ENCODE assay signal across 11 mouse cellular contexts in genomic region chr8:64582887-64583286, GRCm38 (mm10).
"Had no signal": no experiment of that assay in that cellular context is flagged by ENCODE, and none has a peak within 500 bp of the region (broad histone marks: within the 10 kb centered on the region; RNA-seq: fewer than 3 reads in every experiment).

No protein-coding gene starts in this region.

- H3K27me3 ChIP-seq: limb, embryonic 13.5 days; midbrain, embryonic 12.5 days; neural tube, embryonic 13.5 days; stomach, embryonic 15.5 days had no signal

- H3K9me3 ChIP-seq: limb, embryonic 13.5 days; midbrain, embryonic 12.5 days; neural tube, embryonic 13.5 days; stomach, embryonic 15.5 days had no signal

- H3K36me3 ChIP-seq: limb, embryonic 13.5 days; midbrain, embryonic 12.5 days; neural tube, embryonic 13.5 days; stomach, embryonic 15.5 days had no signal

- H3K4me2 ChIP-seq: limb, embryonic 13.5 days; midbrain, embryonic 12.5 days; neural tube, embryonic 13.5 days; stomach, embryonic 15.5 days had no signal

- H3K4me1 ChIP-seq: limb, embryonic 13.5 days; midbrain, embryonic 12.5 days; neural tube, embryonic 13.5 days; stomach, embryonic 15.5 days had no signal

- H3K4me3 ChIP-seq: limb, embryonic 13.5 days; midbrain, embryonic 12.5 days; neural tube, embryonic 13.5 days; stomach, embryonic 15.5 days had no signal

- H3K27ac ChIP-seq: limb, embryonic 13.5 days; liver, embryonic 14.5 days; midbrain, embryonic 12.5 days; neural tube, embryonic 13.5 days; stomach, embryonic 15.5 days had no signal

- H3K9ac ChIP-seq: limb, embryonic 13.5 days; liver, embryonic 14.5 days; midbrain, embryonic 12.5 days; neural tube, embryonic 13.5 days; stomach, embryonic 15.5 days had no signal

- ATAC-seq: midbrain, embryonic 16.5 days had no signal

- DNase-seq: kidney, postnatal 14 days; left cerebral cortex, postnatal 4 days; lung, adult 18-20 months; right cerebral cortex, postnatal 4 days; thymus, postnatal 36 days had no signal
